Mouse (Mus musculus): ENCODE results near the gene Grap.

- TF ChIP-seq CTCF (IDR thresholded peaks at IDR 0.05; ENCODE audit: insufficient read depth, low read depth, low read length) (no peak), POLR2A (IDR thresholded peaks at IDR 0.05; ENCODE audit: insufficient read depth, low read depth, low read length) (no peak)
Observed at GRCm38 (mm10) chr11:61706232-61706631, 53.2 kb downstream of the Grap start.
